Mouse (Mus musculus): ENCODE data around the gene AB124611.

- TF ChIP-seq CTCF (IDR thresholded peaks at IDR 0.05; ENCODE audit: low read depth, low read length) (no peak), POLR2A (IDR thresholded peaks at IDR 0.05; ENCODE audit: extremely low read depth, insufficient read depth, low read length) (no peak)
These were observed 20.2 kb upstream of the AB124611 start for GRCm38 (mm10) chr9:21505767-21506166.

Measured in liver, adult 2 months (tissue).